Mouse (Mus musculus): ENCODE data around the gene Rtl5. TPM values are rescaled to one million over a fixed set of nuclear protein-coding genes. Genes with fewer than 3 reads are reported as not detected.

Gene Rtl5
- total RNA-seq, 2 experiments from 2014 or later: 0.59 to 1.2 TPM

GRCm38 (mm10) chrX:102017213-102017923, 53.7 kb downstream of the Rtl5 start:
- no peak for ATAC-seq (replicated peaks; ENCODE audit: poor library complexity)

Other genes with a start within 250 kb of the Rtl5 start
- 20.3 and 21.1 TPM in 2 replicates for gene Nhsl2, start 221.9 kb downstream of the Rtl5 start, total RNA-seq (2015)
- gene Nhsl2, start 221.9 kb downstream of the Rtl5 start, total RNA-seq (2017): 8.6 and 9.2 TPM in 2 replicates
- 54.6 and 65.3 TPM in 2 replicates for gene Pin4, start 48.1 kb upstream of the Rtl5 start, total RNA-seq (2015)
- 102 and 124 TPM in 2 replicates for gene Pin4, start 48.1 kb upstream of the Rtl5 start, total RNA-seq (2017)
- 22.3 and 29.5 TPM in 2 replicates for gene Ercc6l, start 85.8 kb upstream of the Rtl5 start, total RNA-seq (2015)
- 28.6 and 32.1 TPM in 2 replicates for gene Ercc6l, start 85.8 kb upstream of the Rtl5 start, total RNA-seq (2017)
- 4,640 and 4,664 TPM in 2 replicates for gene Rps4x, start 118.1 kb upstream of the Rtl5 start, total RNA-seq (2015)
- gene Rps4x, start 118.1 kb upstream of the Rtl5 start, total RNA-seq (2017): 2,298 and 2,758 TPM in 2 replicates
- gene Cited1, start 180.9 kb upstream of the Rtl5 start, total RNA-seq (2015): not detected in 2 replicates
- not detected in 2 replicates for gene Cited1, start 180.9 kb upstream of the Rtl5 start, total RNA-seq (2017)